Comparison of ENCODE assay signal across 7 mouse cellular contexts in genomic region chr5:140827896-140828295, GRCm38 (mm10). TPM values are rescaled to one million over a fixed set of nuclear protein-coding genes. Genes with fewer than 3 reads are reported as not detected.
DNase-seq lines count a peak whose midpoint lies in the region; ATAC-seq and TF ChIP-seq lines count a peak whose summit lies in the region.

No protein-coding gene starts in this region.

- peak overlapping the region; percentile 43; the same call in 1 of the 2 replicates for H3K27ac ChIP-seq in embryonic fibroblast, embryonic 13.5 days (ENCODE audit: insufficient read depth, low read length)
- H3K27ac ChIP-seq in forebrain, postnatal 0 days (ENCODE audit: low read depth, low read length) = no peak overlapping the region
- peak overlapping the region; percentile 59 for H3K27ac ChIP-seq in kidney, embryonic 16.5 days (ENCODE audit: low read length)
- H3K27ac ChIP-seq in midbrain, embryonic 13.5 days = no peak overlapping the region

- no peaks in the 10 kb centered on the region for H3K27me3 ChIP-seq in forebrain, postnatal 0 days (ENCODE audit: insufficient read depth, low read length)
- no peaks in the 10 kb centered on the region for H3K27me3 ChIP-seq in kidney, embryonic 16.5 days (ENCODE audit: insufficient read depth, low read length)
- H3K27me3 ChIP-seq in midbrain, embryonic 13.5 days = no peaks in the 10 kb centered on the region

- no peak overlapping the region for H3K9ac ChIP-seq in forebrain, postnatal 0 days
- H3K9ac ChIP-seq in kidney, embryonic 16.5 days (replicated peaks; ENCODE audit: low read length) = peak overlapping the region; percentile 88
- H3K9ac ChIP-seq in midbrain, embryonic 13.5 days (replicated peaks) = 0 out of 2 replicates have a peak overlapping the region, but pooled peaks have one; percentile 23

- peak overlapping the region; percentile 74 for H3K4me2 ChIP-seq in forebrain, postnatal 0 days (ENCODE audit: low read depth)
- H3K4me2 ChIP-seq in kidney, embryonic 16.5 days (replicated peaks; ENCODE audit: low read depth, low read length) = peak overlapping the region; percentile 95
- peak overlapping the region; percentile 90 for H3K4me2 ChIP-seq in midbrain, embryonic 13.5 days (replicated peaks)

- DNase-seq in forebrain, postnatal 0 days = no peak
- no peak for DNase-seq in left cerebral cortex, postnatal 36 days (ENCODE audit: low spot score in 2 of 2)
- no peak for DNase-seq in spleen, postnatal 36 days (ENCODE audit: low spot score in 2 of 2)
- no peak for DNase-seq in right cerebral cortex, postnatal 25 days

- intact Hi-C loops in left cerebral cortex, postnatal 36 days (cut with DNase I) = loop anchor here (5.0 kb wide), 2 partner anchors 36 to 1989 kb away; partner anchors contain the start of gene Tnrc18

- H3K4me3 ChIP-seq in embryonic fibroblast, embryonic 13.5 days (ENCODE audit: insufficient read depth, low read length) = no peak overlapping the region; the same call in none of the 2 replicates
- no peak overlapping the region for H3K4me3 ChIP-seq in forebrain, postnatal 0 days (ENCODE audit: low read depth, low read length)
- H3K4me3 ChIP-seq in kidney, embryonic 16.5 days (ENCODE audit: low read length) = peak overlapping the region; percentile 86
- H3K4me3 ChIP-seq in midbrain, embryonic 13.5 days (replicated peaks) = peak overlapping the region; percentile 80; the same call in 1 of the 2 replicates

- TF ChIP-seq POLR2A in embryonic fibroblast, embryonic 13.5 days (IDR thresholded peaks at IDR 0.05; ENCODE audit: low read depth, low read length) = no peak

- H3K4me1 ChIP-seq in embryonic fibroblast, embryonic 13.5 days (ENCODE audit: control insufficient read depth, insufficient read depth, low read length) = peaks cover 10% of the 10 kb centered on the region
- H3K4me1 ChIP-seq in forebrain, postnatal 0 days (ENCODE audit: insufficient read depth) = peaks cover 33% of the 10 kb centered on the region
- peaks cover 35% of the 10 kb centered on the region for H3K4me1 ChIP-seq in kidney, embryonic 16.5 days (ENCODE audit: insufficient read depth, low read length)
- peaks cover 40% of the 10 kb centered on the region for H3K4me1 ChIP-seq in midbrain, embryonic 13.5 days (replicated peaks)

- WGBS in forebrain, postnatal 0 days = 61% methylated on average over 8 of the region's 8 CpGs
- WGBS in kidney, embryonic 16.5 days = 45% methylated on average over 8 of the region's 8 CpGs
- 82% methylated on average over 8 of the region's 8 CpGs for WGBS in midbrain, embryonic 13.5 days

- H3K36me3 ChIP-seq in forebrain, postnatal 0 days (ENCODE audit: insufficient read depth) = no peaks in the 10 kb centered on the region
- H3K36me3 ChIP-seq in kidney, embryonic 16.5 days (ENCODE audit: insufficient read depth, low read length) = no peaks in the 10 kb centered on the region
- peaks cover 6% of the 10 kb centered on the region; the same call in 1 of the 2 replicates for H3K36me3 ChIP-seq in midbrain, embryonic 13.5 days

- no peaks in the 10 kb centered on the region for H3K9me3 ChIP-seq in forebrain, postnatal 0 days (ENCODE audit: low read length)
- H3K9me3 ChIP-seq in kidney, embryonic 16.5 days (ENCODE audit: low read length) = no peaks in the 10 kb centered on the region
- H3K9me3 ChIP-seq in midbrain, embryonic 13.5 days = no peaks in the 10 kb centered on the region

- ATAC-seq in forebrain, postnatal 0 days = no peak
- no peak for ATAC-seq in kidney, embryonic 16.5 days (ENCODE audit: low FRiP score, low TSS enrichment)
- ATAC-seq in midbrain, embryonic 13.5 days = no peak

- TF ChIP-seq CTCF in embryonic fibroblast, embryonic 13.5 days (IDR thresholded peaks at IDR 0.05; ENCODE audit: borderline replicate concordance, insufficient read depth, low read length) = no peak
- no peak for TF ChIP-seq CTCF in forebrain, postnatal 0 days (IDR thresholded peaks at IDR 0.05; ENCODE audit: low read depth)

RNA-seq across cellular contexts. Expression of gene Gna12, which starts 2.3 kb away (rescaled TPM):
- 49.5 TPM in 2 replicates for polyA plus RNA-seq in embryonic fibroblast, embryonic 13.5 days (2011; ENCODE audit: insufficient read length, low read depth, missing spikeins)
- 102 and 138 TPM in 2 replicates for total RNA-seq in forebrain, postnatal 0 days (2014; rRNA removed)
- polyA plus RNA-seq in forebrain, postnatal 0 days (2015; fragmentation: Nextera tagmentation; extraction: Ambion mirVana) = 35.6 and 39.0 TPM in 2 replicates
- 9.6 and 10.0 TPM in 2 replicates for polyA plus RNA-seq in kidney, embryonic 16.5 days (2015; fragmentation: Nextera tagmentation; extraction: Ambion mirVana)
- polyA plus RNA-seq in midbrain, embryonic 13.5 days (2015; fragmentation: Nextera tagmentation; extraction: Ambion mirVana) = 12.0 and 12.1 TPM in 2 replicates
- total RNA-seq in left cerebral cortex, postnatal 36 days (2021) = 10 to 100 TPM; 67.4 to 86.6 TPM

Comparison
In these comparisons a context has a peak if more than half of its experiments do, and no peak if none do; other contexts are left out.
1. H3K27ac ChIP-seq: peak in embryonic fibroblast, embryonic 13.5 days (single experiment) and kidney, embryonic 16.5 days (single experiment); none in forebrain, postnatal 0 days (single experiment) and midbrain, embryonic 13.5 days (single experiment).
2. H3K4me3 ChIP-seq: peak in kidney, embryonic 16.5 days (single experiment) and midbrain, embryonic 13.5 days (single experiment); none in embryonic fibroblast, embryonic 13.5 days (single experiment) and forebrain, postnatal 0 days (single experiment).
3. Peak in every context shown above with its lines, with median percentiles within 50 percentile points of each other: H3K4me2 ChIP-seq.